ENCODE assay signal across 26 mouse cellular contexts in genomic region chr12:91579665-91580064, GRCm38 (mm10). TPM values are rescaled to one million over a fixed set of nuclear protein-coding genes. Genes with fewer than 3 reads are reported as not detected.
DNase-seq lines count a peak whose midpoint lies in the region; ATAC-seq and TF ChIP-seq lines count a peak whose summit lies in the region.
"Had no signal": no experiment of that assay in that cellular context is flagged by ENCODE, and none has a peak within 500 bp of the region (broad histone marks: within the 10 kb centered on the region; RNA-seq: fewer than 3 reads in every experiment).

No protein-coding gene starts in this region.

- H3K79me2 ChIP-seq in liver, adult 2 months (ENCODE audit: control insufficient read depth, insufficient read depth, low read length) = no peaks in the 10 kb centered on the region; the same call in 1 of the 2 replicates

- H3K4me2 ChIP-seq in liver, embryonic 15.5 days = no peak overlapping the region
- H3K4me2 ChIP-seq: heart, embryonic 13.5 days; hindbrain, embryonic 14.5 days; lung, embryonic 15.5 days; midbrain, embryonic 13.5 days; neural tube, embryonic 15.5 days had no signal

- no peak for TF ChIP-seq CTCF in liver, adult 2 months (IDR thresholded peaks at IDR 0.05; ENCODE audit: low read depth, low read length)
- TF ChIP-seq CTCF in cerebellum, adult 2 months (IDR thresholded peaks at IDR 0.05; ENCODE audit: borderline replicate concordance, insufficient read depth, low read depth, low read length) = no peak

- no peaks in the 10 kb centered on the region for H3K9me3 ChIP-seq in liver, embryonic 15.5 days (replicated peaks)
- H3K9me3 ChIP-seq: heart, embryonic 13.5 days; lung, embryonic 15.5 days; midbrain, embryonic 13.5 days; neural tube, embryonic 15.5 days had no signal

- H3K27ac ChIP-seq in liver, adult 2 months (replicated peaks; ENCODE audit: insufficient read depth, low read depth, low read length) = no peak overlapping the region
- H3K27ac ChIP-seq in liver, embryonic 15.5 days (replicated peaks) = no peak overlapping the region
- H3K27ac ChIP-seq in cerebellum, adult 2 months (ENCODE audit: insufficient read depth, low read length) = no peak overlapping the region
- H3K27ac ChIP-seq: heart, embryonic 13.5 days; hindbrain, embryonic 14.5 days; lung, embryonic 15.5 days; midbrain, embryonic 13.5 days; neural tube, embryonic 15.5 days had no signal

- H3K4me1 ChIP-seq in liver, adult 2 months (ENCODE audit: control insufficient read depth, insufficient read depth, low read length) = peaks cover 11% of the 10 kb centered on the region
- peaks cover 29% of the 10 kb centered on the region for H3K4me1 ChIP-seq in liver, embryonic 15.5 days (replicated peaks)
- 0 out of 2 replicates have a peak, but pooled peaks cover 2% of the 10 kb centered on the region for H3K4me1 ChIP-seq in cerebellum, adult 2 months (ENCODE audit: control insufficient read depth, insufficient read depth, low read length)

- peaks cover 34% of the 10 kb centered on the region for H3K36me3 ChIP-seq in liver, adult 2 months (ENCODE audit: control insufficient read depth, insufficient read depth, low read length)
- peaks cover 68% of the 10 kb centered on the region for H3K36me3 ChIP-seq in liver, embryonic 15.5 days (replicated peaks)

- H3K9ac ChIP-seq in liver, adult 2 months (ENCODE audit: low read depth, low read length) = no peak overlapping the region
- H3K9ac ChIP-seq in liver, embryonic 15.5 days = no peak overlapping the region
- H3K9ac ChIP-seq: forebrain, postnatal 0 days; heart, embryonic 13.5 days; hindbrain, embryonic 14.5 days; lung, embryonic 15.5 days; midbrain, embryonic 13.5 days; neural tube, embryonic 15.5 days had no signal

- no peak for TF ChIP-seq POLR2A in liver, adult 2 months (IDR thresholded peaks at IDR 0.05; ENCODE audit: extremely low read depth, insufficient read depth, low read length)
- TF ChIP-seq POLR2A in cerebellum, adult 2 months (IDR thresholded peaks at IDR 0.05; ENCODE audit: borderline replicate concordance, insufficient read depth, low read length) = no peak

- peak; percentile 63 for ATAC-seq in liver, embryonic 15.5 days (ENCODE audit: insufficient read depth)
- ATAC-seq in CD4-positive, CD25-positive, alpha-beta regulatory T cell, adult 4 months = no peak
- ATAC-seq: forebrain, postnatal 0 days; midbrain, embryonic 13.5 days; Patski had no signal

- 39% methylated on average over 2 of the region's 2 CpGs for WGBS in liver, adult 2 months
- 46% methylated on average over 2 of the region's 2 CpGs for WGBS in liver, embryonic 15.5 days (ENCODE audit: insufficient replicate concordance)
- 90% methylated on average over 2 of the region's 2 CpGs for WGBS in cerebellum, adult 2 months

- no peak overlapping the region for H3K4me3 ChIP-seq in liver, adult 2 months (ENCODE audit: insufficient read depth, low read depth, low read length)
- H3K4me3 ChIP-seq in liver, embryonic 15.5 days (replicated peaks) = no peak overlapping the region
- H3K4me3 ChIP-seq in cerebellum, adult 2 months (replicated peaks; ENCODE audit: insufficient read depth, low read depth, low read length) = no peak overlapping the region
- H3K4me3 ChIP-seq: erythroblast, embryonic 14.5 days; heart, embryonic 13.5 days; lung, embryonic 15.5 days; midbrain, embryonic 13.5 days; neural tube, embryonic 15.5 days had no signal

- peak; percentile 33 for DNase-seq in liver, adult 2 months (ENCODE audit: extremely low read depth, low read depth, low spot score)
- DNase-seq in liver = no peak
- DNase-seq in c-Kit-positive CD71-negative TER-119-negative erythroid progenitor cells, embryonic 14.5 days (ENCODE audit: low read depth) = peak; percentile 5
- no peak for DNase-seq in kidney, postnatal 36 days
- no peak for DNase-seq in cerebellum, adult 2 months
- DNase-seq: adrenal gland, postnatal 14 days; cerebellum, adult 11-12 months; cerebellum, postnatal 10 days; forebrain, postnatal 0 days; gastrocnemius, postnatal 10 days; heart, postnatal 10 days; kidney, adult 18-20 months; kidney, postnatal 4 days; left cerebral cortex, postnatal 4 days; retina, postnatal 1 day; spleen, adult 18-20 months; thymus, postnatal 4 days had no signal

- H3K27me3 ChIP-seq in liver, adult 2 months (ENCODE audit: control insufficient read depth, insufficient read depth, low read length) = no peaks in the 10 kb centered on the region
- no peaks in the 10 kb centered on the region for H3K27me3 ChIP-seq in liver, embryonic 15.5 days
- no peaks in the 10 kb centered on the region for H3K27me3 ChIP-seq in cerebellum, adult 2 months (ENCODE audit: control insufficient read depth, insufficient read depth, low read length)
- H3K27me3 ChIP-seq: heart, embryonic 13.5 days; lung, embryonic 15.5 days; midbrain, embryonic 13.5 days; neural tube, embryonic 15.5 days; Patski had no signal

RNA-seq across cellular contexts. Expression of gene Gtf2a1, which starts 10.6 kb away (rescaled TPM):
- 19.1 and 25.2 TPM in 2 replicates for total RNA-seq in liver, adult 2 months (2014; rRNA removed)
- 8.7 and 9.7 TPM in 2 replicates for polyA plus RNA-seq in liver, adult 2 months (2012; rRNA removed)
- 15.3 and 16.1 TPM in 2 replicates for polyA plus RNA-seq in liver, embryonic 15.5 days (2015; fragmentation: Nextera tagmentation; extraction: Ambion mirVana)
- 10 to 100 TPM; 76.9 to 95.8 TPM for polyA plus RNA-seq in CD4-positive, CD25-positive, alpha-beta regulatory T cell, adult 4 months (2017; shearing (Covaris generic))
- 25.5 and 28.1 TPM in 2 replicates for polyA plus RNA-seq in cerebellum, adult 2 months (2012; rRNA removed)

Comparison
In these comparisons a context has a peak if more than half of its experiments do, and no peak if none do; other contexts are left out.
1. DNase-seq: peak in liver, adult 2 months (single experiment) and c-Kit-positive CD71-negative TER-119-negative erythroid progenitor cells, embryonic 14.5 days (single experiment); none in liver (single experiment), kidney, postnatal 36 days (0 of 2) and cerebellum, adult 2 months (0 of 2).